Mouse (Mus musculus) ES-E14 (cell line): ENCODE measurements around the gene Rpl28.
A peak's percentile ranks its signal among the peaks of the same experiment; 100 is the strongest.

Experiments used
- HCFC1 ChIP-seq: IDR thresholded peaks from 2 replicates; pipeline ENCODE4 v1.6.1; 2012; ENCODE audit warnings: low read length, inconsistent platforms, borderline replicate concordance; ENCODE audit not compliant: insufficient read depth
- MAFK ChIP-seq: IDR thresholded peaks from 2 replicates; pipeline ENCODE4 v1.6.1; 2014; ENCODE audit warnings: mild to moderate bottlenecking, low read depth, low read length, inconsistent platforms; ENCODE audit not compliant: insufficient read depth
- ZC3H11A ChIP-seq: IDR thresholded peaks from 2 replicates; pipeline ENCODE4 v1.6.1; 2012; ENCODE audit warnings: low read depth, mild to moderate bottlenecking, inconsistent platforms, low read length, borderline replicate concordance
- ZNF384 ChIP-seq: IDR thresholded peaks from 2 replicates; pipeline ENCODE4 v1.6.1; 2012; ENCODE audit warnings: low read depth, low read length, inconsistent platforms

DNA sequence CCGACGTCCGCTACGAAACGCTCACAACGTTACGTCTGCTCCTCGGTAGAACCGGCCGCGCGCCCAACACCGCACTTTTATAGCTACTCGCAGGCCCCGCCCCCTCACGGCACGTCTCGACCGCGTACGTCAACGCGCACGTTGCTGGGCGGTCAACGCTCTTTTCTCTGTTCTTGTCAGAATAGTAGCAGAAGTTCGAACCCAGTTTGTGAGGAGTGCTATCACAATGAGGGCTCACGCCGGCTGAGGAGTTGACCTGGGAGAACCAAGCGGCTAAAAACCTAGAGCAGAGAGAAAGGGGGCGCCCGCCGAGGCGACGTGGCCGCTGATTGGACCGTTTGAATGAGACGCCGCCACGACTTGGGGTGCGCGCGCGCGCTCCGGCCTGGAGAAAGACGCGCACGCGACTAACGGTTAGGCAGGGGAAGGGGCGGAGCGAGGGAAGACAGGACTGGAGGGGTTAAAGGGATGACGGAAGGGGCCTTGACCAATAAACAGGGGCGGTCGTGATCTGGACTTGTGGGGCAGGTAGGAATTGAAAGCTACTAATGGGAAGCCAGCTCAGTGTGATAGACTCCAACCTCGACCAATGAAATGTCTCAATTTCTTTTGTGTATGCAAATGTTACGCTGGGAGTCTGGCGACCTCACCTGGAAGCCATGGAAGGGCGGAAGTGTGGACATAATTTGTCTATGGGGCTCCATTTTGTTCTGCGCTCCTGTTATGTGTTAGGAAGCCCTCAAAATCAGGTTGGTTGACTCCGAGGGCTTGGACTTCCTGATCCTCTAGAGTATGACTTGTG lies 19.8 kb downstream of the Rpl28 start, which contains the start of gene Ube2s:
- TF ChIP-seq ZNF384 = no peak
- TF ChIP-seq HCFC1 = peak; percentile 60; the same call in 1 of the 2 replicates
- TF ChIP-seq MAFK = no peak
- no peak for TF ChIP-seq ZC3H11A
